Mouse (Mus musculus) T-helper 1 cell (primary cell): ENCODE measurements at regions not wholly inside any gene's neighbourhood (a gene's known extent, or its start where the extent isn't known, plus 50 kb on each side); places are given as distances from the start of the nearest gene placed in this dataset.

Experiments used
- in situ Hi-C: fragments of 300-600 bp; cut with MboI, MseI; formaldehyde crosslinking; loops from one replicate; pipeline ENCODE4 v1.15.1; 2025; ENCODE audit warnings: high pct_unique_total_duplicates

- in situ Hi-C loops = no loop called here
These were observed 132.6 kb upstream of the Jade1 start for GRCm38 (mm10) chr3:41422615-41423579.

DNA sequence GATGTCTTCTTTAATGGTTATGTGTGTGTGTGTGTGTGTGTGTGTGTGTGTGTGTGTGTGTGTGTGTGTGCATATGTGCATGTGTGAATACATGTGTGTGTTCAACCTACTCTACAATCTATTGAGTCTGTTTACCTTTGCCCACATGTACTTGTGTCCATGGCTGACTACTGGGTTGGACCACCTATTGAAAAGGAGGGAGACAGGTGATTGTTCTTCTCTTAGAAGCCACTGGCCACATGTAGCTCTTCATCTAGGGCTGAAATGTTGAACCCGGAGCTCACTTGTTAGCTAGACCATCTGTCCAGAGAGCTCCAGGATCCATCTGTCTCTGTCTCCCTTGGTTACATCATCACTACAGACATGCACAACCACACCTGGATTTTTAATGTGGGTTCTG lies 141.8 kb upstream of the Jade1 start:
- in situ Hi-C loops = no loop called here

- in situ Hi-C loops = no loop called here
These were observed 142.8 kb upstream of the Jade1 start for GRCm38 (mm10) chr3:41412698-41413097.

DNA sequence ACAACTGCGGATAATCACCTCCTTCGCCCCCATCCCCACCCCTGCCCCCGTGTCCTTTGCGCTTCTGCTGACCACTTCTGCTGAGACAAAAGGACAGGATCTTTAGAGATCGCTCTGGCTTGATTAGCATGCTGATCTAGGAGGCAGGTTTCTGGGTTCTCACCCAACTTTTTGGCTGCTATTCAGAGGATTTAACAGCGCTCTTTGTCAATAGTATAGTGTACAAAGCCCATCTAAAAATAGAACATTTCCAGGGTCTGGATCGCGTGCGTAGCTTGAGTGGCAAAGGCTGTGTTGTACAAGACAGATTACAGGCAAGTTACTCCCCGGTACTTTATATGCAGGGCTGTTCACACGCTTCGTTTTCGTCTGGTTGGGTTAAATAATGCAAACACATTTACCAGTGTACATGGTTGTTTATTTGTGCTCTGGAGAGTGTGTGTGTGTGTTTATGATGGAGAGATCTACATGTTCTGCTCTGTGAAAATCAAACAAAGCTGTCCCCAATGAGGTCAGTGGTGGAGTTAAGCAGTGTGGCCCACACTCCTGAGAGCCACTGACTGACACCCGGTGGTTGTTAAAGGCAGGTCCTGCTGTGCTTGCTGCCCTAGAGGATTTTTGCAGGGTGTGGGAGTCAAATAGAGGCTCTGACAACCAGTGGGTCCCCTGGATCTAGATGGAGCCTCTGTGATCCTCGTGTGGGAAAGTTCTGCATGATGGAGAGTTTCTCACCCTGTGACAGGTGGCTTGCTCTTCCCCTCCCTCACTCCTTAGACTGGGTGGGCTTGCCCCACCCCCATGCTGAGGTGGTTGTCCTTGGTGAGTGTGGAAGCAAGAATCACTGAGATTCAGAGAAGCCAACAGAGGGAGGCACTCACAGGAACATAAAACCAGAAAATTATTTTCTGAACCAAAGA lies 146.5 kb upstream of the Jade1 start:
- in situ Hi-C loops = no loop called here

DNA sequence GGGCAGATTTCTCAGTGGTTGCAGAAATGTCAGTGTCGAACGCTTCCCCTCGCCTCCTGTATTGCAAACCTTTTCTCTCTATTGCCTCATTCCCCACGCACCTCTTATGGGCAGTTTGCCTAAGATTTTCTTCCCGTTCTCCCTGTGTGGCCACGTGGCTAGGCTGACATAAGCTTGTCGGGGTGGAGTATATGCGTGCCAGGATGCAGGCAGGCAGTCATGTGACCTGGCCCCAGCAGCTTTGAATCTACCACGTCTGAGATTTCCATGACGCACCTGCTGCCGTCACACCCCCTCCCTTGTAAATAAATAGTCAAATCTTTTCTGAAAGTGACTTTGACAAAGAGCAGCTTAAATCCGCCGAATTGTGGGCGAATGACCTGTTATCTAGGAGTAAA lies 147.1 kb upstream of the Jade1 start:
- in situ Hi-C loops = no loop called here

- in situ Hi-C loops = no loop called here
These were observed 147.5 kb upstream of the Jade1 start for GRCm38 (mm10) chr3:41407988-41408387.

- in situ Hi-C loops = no loop called here
These were observed 148.0 kb upstream of the Jade1 start for GRCm38 (mm10) chr3:41407520-41407919.

DNA sequence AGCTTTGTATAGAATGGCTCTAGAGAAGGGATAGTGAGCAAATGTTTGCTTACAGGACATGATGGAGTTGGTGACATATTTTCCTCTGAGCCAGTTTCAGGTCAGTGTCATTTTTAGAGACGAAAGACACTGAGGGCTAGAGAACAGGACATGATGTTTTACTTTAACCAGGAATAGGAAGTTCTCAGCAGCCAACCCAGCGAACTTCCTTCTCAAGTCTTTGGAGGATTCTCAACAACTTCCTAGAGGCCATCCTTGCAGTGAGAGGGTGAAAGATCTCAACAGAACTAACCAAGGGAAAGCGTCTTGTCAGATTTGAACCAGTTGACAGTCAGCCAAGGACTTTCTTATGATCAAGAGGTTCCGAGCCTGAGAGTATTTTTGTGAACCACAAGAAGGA lies 153.7 kb upstream of the Jade1 start:
- in situ Hi-C loops = no loop called here

GRCm38 (mm10) chr3:41389868-41390267 lies 165.7 kb upstream of the Jade1 start:
- in situ Hi-C loops = no loop called here

DNA sequence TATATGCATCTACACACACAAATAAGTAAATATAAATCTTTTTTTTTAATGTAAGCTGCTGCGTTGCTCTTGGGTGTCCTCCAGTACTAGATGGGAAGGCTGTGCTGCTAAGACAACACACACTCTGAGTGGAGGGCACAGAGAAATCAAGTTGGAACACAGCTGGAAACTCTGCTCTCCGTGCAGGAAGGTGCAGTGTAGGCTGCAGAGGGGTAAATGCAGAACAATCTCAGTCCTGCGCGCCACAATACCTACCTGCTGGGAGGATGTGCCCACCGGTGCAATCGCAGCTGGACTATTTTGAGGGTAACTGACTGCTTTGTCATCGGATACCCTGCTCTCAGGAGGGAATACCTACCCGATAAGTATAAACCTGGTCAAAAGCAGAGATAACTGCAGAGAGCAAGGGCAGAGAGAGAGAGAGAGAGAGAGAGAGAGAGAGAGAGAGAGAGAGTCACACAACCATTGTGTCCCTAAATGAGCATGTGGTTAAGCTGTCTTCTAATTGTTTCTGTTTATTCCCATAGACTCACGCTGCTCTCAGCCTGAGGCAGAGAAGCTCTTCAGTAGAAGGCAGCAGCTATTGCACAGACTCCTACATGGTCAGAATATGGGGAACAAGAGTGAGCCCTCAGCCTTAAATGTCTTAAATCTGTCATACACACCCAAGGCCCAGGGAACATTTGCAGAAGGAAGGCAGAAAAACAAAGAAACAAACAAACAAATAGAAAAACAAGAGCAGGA lies 167.9 kb upstream of the Jade1 start:
- in situ Hi-C loops = no loop called here

DNA sequence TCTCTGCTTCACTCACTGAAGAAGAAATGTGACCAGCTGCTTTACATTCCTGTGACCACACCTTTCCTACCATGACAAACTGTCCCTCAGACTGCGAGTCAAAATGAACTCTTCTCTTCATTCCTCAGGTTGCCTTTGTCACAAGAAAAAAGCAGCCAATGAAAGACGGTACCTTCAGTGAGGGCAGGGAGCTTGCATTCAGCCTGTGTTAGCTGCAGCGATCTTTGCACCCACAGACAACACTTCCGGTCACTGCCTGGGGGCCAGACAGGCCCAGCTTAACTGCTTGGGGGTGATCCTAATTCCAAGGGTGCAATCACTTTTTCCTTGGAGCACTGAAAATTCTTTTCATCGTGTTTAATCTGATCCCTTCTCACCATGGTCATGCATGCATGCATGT lies 169.2 kb upstream of the Jade1 start:
- in situ Hi-C loops = no loop called here

DNA sequence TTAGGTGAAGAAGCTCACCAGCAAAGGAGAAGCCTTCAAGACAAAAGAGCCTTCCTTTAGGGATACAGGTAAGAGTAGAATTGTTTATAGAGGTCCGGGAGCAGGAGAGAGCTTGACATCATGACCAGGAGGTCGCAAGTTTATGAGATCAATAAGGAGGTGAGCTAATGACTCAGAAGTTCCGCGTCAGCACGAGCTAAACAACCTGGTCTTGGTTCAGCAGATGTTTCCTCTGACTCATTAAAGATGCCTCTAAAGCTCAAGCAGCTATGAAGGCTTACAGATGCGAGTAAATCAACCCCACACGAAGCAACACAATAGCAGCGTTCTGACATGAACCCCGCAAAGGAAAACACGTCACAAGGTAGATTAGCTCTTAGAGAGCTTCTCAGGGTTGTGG lies 171.1 kb upstream of the Jade1 start:
- in situ Hi-C loops = no loop called here

GRCm38 (mm10) chr3:41378576-41378975 lies 177.0 kb upstream of the Jade1 start:
- in situ Hi-C loops = no loop called here

DNA sequence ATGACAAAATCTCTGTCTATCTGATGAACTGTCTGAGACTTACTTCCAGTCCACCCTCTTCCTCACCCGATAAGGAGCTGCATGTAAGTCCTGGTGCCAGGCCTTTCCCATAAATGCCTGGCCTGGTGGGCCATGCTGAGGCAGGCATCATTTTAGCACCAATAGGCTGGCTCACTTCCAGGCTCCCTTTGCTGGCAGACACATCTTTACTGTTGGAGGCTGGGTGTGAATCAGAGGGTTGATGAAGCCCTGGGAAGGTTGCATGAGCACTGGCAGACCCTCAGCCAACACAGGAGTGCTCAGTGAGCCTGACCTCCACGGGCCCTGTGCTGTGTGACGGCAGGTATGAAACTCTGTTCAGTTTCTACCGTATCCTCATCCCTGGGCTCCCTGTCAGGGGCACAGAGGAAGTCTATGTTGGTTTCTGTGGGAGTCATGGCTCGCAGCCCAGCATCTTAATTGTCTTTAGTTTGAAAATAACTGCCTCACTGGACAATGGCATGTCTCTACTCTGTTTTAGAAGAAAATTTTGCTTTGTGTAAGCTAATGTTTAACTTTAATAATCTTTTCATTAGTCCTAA lies 177.6 kb upstream of the Jade1 start:
- in situ Hi-C loops = no loop called here

DNA sequence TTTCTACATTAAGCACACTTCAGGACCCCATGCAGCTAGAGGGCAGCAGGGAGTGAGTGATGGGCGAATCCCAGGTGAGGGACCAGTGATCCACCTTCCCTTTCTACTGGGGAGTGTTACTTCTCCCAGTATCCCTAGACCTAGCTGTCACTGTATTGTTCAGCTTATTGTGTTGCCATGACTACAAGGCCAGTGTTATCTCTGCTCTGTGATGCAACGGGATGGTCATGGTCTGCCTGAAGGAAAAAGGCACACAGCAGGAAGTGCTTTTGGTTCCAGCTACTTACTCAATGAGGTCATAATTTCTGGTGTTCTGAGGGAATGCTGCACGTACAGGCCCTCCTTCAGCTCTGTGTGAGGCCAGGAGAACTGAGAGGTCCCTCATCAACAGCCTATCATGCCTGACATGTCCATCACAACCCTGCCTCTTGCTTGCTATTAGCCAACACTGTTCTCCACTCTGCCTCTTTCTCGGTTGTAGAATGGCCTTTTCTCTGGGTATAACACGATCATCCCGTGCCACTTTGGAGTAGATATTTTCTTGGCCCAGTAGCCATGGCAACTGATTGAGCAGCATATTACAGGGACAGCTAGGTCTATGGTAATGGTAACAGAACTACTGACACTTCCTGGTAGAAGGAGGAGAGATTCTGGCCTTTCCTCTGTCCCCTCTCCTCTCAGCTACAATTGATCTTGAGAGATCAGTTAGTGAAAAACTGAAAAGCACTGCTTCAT lies 178.5 kb upstream of the Jade1 start:
- in situ Hi-C loops = no loop called here

DNA sequence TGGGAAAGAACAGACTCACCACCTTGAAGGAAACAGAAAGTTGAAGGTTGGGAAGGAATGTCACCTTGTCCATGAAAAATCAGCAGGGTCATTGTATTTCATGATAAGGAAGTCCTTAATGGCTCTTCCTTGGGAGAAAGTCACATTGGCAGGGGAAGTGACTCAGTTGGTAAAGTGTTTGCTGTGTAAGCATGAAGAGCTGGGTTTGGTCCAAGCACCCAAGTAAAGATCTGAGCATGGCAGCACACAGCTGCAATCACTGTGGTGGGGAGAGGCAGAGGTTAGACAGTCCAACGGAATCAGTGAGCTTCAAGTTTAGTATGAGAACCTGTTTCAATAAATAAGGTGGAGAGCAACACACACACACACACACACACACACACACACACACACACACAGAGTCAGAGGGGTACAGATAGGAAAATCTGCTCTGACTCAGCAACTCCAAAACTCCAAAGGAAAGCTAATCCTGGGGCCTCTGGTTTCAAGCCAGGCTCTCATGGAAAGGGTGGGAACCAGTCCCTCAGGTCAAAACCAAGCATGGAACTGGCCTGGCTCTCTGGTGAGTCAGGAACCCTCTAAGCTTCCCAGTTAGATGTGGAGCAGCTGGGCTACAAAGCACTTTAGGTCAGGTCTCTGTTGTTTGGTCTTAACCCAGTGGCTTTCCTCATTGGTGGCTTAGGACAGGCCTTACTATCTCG lies 180.2 kb upstream of the Jade1 start:
- in situ Hi-C loops = no loop called here

GRCm38 (mm10) chr3:41373198-41373597 lies 182.3 kb upstream of the Jade1 start:
- in situ Hi-C loops = no loop called here

- in situ Hi-C loops = no loop called here
These were observed 187.0 kb upstream of the Jade1 start for GRCm38 (mm10) chr3:41368351-41369101.

DNA sequence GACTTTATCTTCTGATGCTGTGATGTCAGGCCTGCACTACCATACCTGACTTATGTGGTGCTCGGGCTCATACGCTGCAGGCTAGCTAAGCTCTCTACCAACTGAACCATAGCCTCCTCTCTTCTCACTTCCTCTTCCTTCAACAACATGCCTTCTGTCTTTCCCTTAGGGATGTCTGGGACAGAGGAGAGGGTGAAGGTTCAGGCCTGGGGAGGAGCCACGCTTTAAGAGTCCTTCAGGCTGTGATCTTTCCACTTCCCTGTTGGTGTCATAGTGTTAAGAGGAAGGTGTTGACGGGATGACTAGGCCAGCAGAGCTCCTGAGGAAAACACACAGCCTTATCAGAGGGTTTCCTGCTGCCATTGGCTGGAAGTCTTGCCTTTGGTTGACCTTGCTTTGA lies 188.8 kb upstream of the Jade1 start:
- in situ Hi-C loops = no loop called here
